Mouse (Mus musculus): ENCODE results near the gene Insr. TPM values are rescaled to one million over a fixed set of nuclear protein-coding genes. Genes with fewer than 3 reads are reported as not detected.
"Not testable (repeated sequence)": the region's sequence is repeated elsewhere in the genome, so short reads cannot be mapped to it uniquely, and the experiment has no call there.

Gene Insr
- polyA plus RNA-seq (2015; fragmentation: Nextera tagmentation; extraction: Ambion mirVana): 41.0 and 41.4 TPM in 2 replicates

DNA sequence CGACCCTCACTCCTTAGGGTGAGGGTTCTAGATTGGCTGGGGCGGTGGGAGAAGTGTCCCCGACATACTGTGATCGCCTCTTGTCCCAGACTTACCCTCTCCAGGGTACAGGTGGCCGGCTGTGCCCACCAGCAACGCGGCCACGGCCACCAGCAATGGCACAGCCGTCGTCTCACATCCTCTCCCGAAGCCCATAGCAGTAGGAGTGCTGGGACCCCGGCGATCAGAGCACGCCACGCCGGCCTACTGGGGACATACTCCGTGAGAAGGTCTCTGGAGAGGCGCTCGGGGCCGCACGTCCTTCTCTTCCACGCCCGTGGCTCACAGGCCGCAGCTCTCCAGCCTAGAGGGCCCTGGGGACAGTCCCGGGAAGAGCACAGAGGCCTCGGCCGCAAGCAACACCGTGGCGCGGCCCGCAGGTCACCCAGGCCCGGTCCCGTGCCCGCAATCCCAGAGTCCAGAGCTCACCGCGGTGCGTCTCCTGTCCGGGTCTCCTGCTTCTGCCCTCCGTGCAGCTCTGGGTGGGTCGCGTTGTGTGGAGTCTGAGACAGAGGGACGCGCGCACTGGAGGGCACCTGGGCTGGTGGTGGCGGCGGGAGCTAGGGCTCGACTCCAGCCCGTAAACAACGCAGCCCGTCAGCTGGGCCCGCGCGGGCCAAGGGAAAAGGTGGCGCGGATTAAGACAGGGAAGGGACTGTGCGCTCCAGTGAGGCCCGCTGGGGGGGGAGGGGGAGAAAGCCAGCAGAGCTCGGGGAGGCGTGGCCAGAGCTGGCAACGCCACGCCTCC lies at the start of gene Insr:
Gene Insr (minus strand): TSS at position 684 of the 787 bp plus-strand sequence.
- H3K27ac ChIP-seq (ENCODE audit: low read length): peak within 1 kb of the TSS; percentile 74
- WGBS: under 1% methylated on average over 60 of the region's 61 CpGs
- ATAC-seq (ENCODE audit: low FRiP score, low TSS enrichment): peak; percentile 95

DNA sequence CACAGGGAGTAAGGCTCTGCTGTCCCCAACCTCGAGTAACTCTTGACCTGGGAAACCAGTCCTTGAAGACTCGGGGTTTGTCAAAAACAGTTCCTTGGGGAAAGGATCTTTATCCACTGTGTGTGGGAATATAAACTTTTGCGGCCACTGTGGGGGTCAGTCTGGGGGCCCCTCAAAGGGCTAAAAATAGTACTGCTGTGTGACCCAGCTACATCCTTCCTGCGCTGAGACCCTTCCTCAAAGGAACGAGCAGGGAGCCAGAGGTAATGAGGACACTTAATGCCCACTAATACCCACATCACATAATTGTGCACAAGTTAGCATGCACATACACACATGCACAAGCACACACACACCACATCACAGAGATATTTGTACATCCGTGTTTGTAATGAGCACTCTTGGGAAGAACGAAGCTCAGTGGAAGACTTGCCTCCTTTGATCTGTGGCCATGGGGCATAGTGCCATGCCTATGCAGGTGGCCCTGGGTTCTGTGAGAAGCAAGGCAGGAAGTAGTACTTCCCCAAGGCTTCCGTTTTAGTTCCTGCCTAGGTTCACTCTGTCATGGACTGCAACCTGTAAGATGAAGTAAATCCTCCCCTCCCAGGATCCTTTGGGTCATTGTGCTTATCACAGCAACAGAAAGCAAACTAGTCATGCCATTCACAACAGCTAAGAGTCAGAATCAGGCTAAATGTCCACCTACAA lies 48.3 kb upstream of the Insr start:
- no peaks in the 10 kb centered on the region for H3K27me3 ChIP-seq (ENCODE audit: insufficient read depth, low read length)
- H3K9me3 ChIP-seq (ENCODE audit: low read length): no peaks in the 10 kb centered on the region
- H3K4me1 ChIP-seq (ENCODE audit: insufficient read depth, low read length): no peaks in the 10 kb centered on the region
- WGBS: 61% methylated on average over 8 of the region's 8 CpGs
- ATAC-seq (ENCODE audit: low FRiP score, low TSS enrichment): no peak
- no peak overlapping the region for H3K27ac ChIP-seq (ENCODE audit: low read length)
- no peak overlapping the region for H3K9ac ChIP-seq (replicated peaks; ENCODE audit: low read length)
- H3K4me3 ChIP-seq (ENCODE audit: low read length): no peak overlapping the region
- no peaks in the 10 kb centered on the region for H3K36me3 ChIP-seq (ENCODE audit: insufficient read depth, low read length)
- H3K4me2 ChIP-seq (replicated peaks; ENCODE audit: low read depth, low read length): no peak overlapping the region

More for the DNA sequence above, at the start of gene Insr:
- peaks cover 21% of the 10 kb centered on the region for H3K4me1 ChIP-seq (ENCODE audit: insufficient read depth, low read length)
- peak within 1 kb of the TSS; percentile 86 for H3K4me2 ChIP-seq (replicated peaks; ENCODE audit: low read depth, low read length)
- peak within 1 kb of the TSS; percentile 95 for H3K4me3 ChIP-seq (ENCODE audit: low read length)
- peaks cover 2% of the 10 kb centered on the region; the same call in 1 of the 2 replicates for H3K36me3 ChIP-seq (ENCODE audit: insufficient read depth, low read length)
- peak within 1 kb of the TSS; percentile 96 for H3K9ac ChIP-seq (replicated peaks; ENCODE audit: low read length)
- no peaks in the 10 kb centered on the region for H3K27me3 ChIP-seq (ENCODE audit: insufficient read depth, low read length)
- no peaks in the 10 kb centered on the region for H3K9me3 ChIP-seq (ENCODE audit: low read length)

DNA sequence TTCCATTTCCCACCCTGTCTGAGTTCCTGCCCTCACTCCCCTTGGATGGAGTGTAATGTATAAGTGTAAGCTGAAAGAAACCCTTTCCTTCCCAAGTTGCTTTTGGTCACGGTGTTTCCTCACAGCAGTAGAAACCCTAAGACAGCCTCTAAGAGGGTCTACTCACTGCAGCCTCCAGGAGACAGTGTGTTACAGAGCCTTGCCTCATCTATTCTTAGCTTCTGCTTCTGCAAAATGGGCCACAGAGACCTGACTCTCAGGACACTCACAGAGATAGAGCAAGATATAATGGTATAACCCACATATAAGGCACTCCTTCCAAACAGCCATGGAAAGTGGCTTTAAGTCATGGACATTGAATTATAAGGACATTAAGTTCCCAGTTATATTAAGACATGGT lies 47.6 kb upstream of the Insr start:
- H3K27ac ChIP-seq (ENCODE audit: low read length): no peak overlapping the region
- no peak overlapping the region for H3K4me3 ChIP-seq (ENCODE audit: low read length)
- no peaks in the 10 kb centered on the region for H3K9me3 ChIP-seq (ENCODE audit: low read length)
- no peak overlapping the region for H3K9ac ChIP-seq (replicated peaks; ENCODE audit: low read length)
- 72% methylated on average over 1 of the region's 1 CpGs for WGBS
- H3K27me3 ChIP-seq (ENCODE audit: insufficient read depth, low read length): no peaks in the 10 kb centered on the region
- no peak for ATAC-seq (ENCODE audit: low FRiP score, low TSS enrichment)
- no peak overlapping the region for H3K4me2 ChIP-seq (replicated peaks; ENCODE audit: low read depth, low read length)
- H3K4me1 ChIP-seq (ENCODE audit: insufficient read depth, low read length): no peaks in the 10 kb centered on the region
- no peaks in the 10 kb centered on the region for H3K36me3 ChIP-seq (ENCODE audit: insufficient read depth, low read length)

DNA sequence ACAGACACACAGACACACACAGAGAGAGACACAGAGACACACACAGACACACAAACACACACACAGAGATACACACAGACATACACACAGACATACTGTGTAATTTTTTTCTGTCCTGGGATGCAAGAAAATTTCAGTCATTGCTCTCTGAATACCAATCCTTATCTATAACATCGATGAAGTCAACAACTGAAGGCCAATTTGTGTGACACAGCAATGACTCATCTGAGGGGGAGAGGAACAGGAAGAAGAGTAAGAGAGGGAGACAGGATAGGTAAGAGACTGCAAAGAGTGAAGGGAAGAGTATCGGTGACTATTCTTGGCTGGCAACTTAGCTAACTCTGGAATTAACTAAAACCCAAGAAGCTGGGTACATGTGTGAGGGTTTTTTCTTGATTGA lies 44.8 kb upstream of the Insr start:
- H3K4me3 ChIP-seq (ENCODE audit: low read length): no peak overlapping the region
- H3K9ac ChIP-seq (replicated peaks; ENCODE audit: low read length): no peak overlapping the region
- no peak overlapping the region for H3K27ac ChIP-seq (ENCODE audit: low read length)
- H3K4me2 ChIP-seq (replicated peaks; ENCODE audit: low read depth, low read length): no peak overlapping the region
- ATAC-seq (ENCODE audit: low FRiP score, low TSS enrichment): no peak
- no peaks in the 10 kb centered on the region for H3K27me3 ChIP-seq (ENCODE audit: insufficient read depth, low read length)
- H3K4me1 ChIP-seq (ENCODE audit: insufficient read depth, low read length): no peaks in the 10 kb centered on the region
- H3K9me3 ChIP-seq (ENCODE audit: low read length): no peaks in the 10 kb centered on the region
- 97% methylated on average over 2 of the region's 2 CpGs for WGBS
- no peaks in the 10 kb centered on the region for H3K36me3 ChIP-seq (ENCODE audit: insufficient read depth, low read length)

GRCm38 (mm10) chr8:3319267-3319666 lies 39.9 kb upstream of the Insr start:
- H3K4me1 ChIP-seq (ENCODE audit: insufficient read depth, low read length); ATAC-seq (ENCODE audit: low FRiP score, low TSS enrichment): not testable (repeated sequence)
- WGBS: 96% methylated on average over 9 of the region's 11 CpGs

DNA sequence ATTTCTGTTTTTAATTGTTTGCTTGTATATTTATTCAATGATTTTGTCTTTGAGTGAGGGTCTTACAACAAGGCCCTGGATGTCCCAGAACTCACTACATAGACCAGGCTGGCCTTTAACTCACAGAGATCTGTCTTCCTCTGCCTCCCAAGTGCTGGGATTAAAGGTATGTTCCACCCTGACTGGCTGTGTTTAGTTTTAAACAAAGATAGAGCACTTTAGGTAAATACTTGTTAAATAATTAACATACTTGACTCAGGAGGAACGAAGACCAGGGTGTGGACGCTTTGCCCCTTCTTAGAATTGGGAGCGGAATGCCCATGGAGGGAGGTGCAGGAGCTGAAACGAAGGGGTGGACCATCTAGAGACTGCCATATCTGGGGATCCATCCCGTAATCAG lies 37.2 kb upstream of the Insr start:
- no peak for ATAC-seq (ENCODE audit: low FRiP score, low TSS enrichment)
- Histone ChIP-seq H3K27me3 (ENCODE audit: insufficient read depth, low read length) (no peaks in the 10 kb centered on the region), H3K36me3 (ENCODE audit: insufficient read depth, low read length) (no peaks in the 10 kb centered on the region), H3K9ac (replicated peaks; ENCODE audit: low read length) (no peak overlapping the region), H3K4me2 (replicated peaks; ENCODE audit: low read depth, low read length) (no peak overlapping the region), H3K4me3 (ENCODE audit: low read length) (no peak overlapping the region), H3K27ac (ENCODE audit: low read length) (no peak overlapping the region), H3K4me1 (ENCODE audit: insufficient read depth, low read length) (no peaks in the 10 kb centered on the region), H3K9me3 (ENCODE audit: low read length) (no peaks in the 10 kb centered on the region)
- WGBS: 85% methylated on average over 5 of the region's 5 CpGs

More at GRCm38 (mm10) chr8:3319267-3319666, 39.9 kb upstream of the Insr start:
- not testable (repeated sequence) for H3K9ac ChIP-seq (replicated peaks; ENCODE audit: low read length); H3K27ac ChIP-seq (ENCODE audit: low read length); H3K36me3 ChIP-seq (ENCODE audit: insufficient read depth, low read length); H3K4me3 ChIP-seq (ENCODE audit: low read length); H3K4me2 ChIP-seq (replicated peaks; ENCODE audit: low read depth, low read length); H3K27me3 ChIP-seq (ENCODE audit: insufficient read depth, low read length); H3K9me3 ChIP-seq (ENCODE audit: low read length)

- H3K36me3 ChIP-seq (ENCODE audit: insufficient read depth, low read length): no peaks in the 10 kb centered on the region
- H3K4me3 ChIP-seq (ENCODE audit: low read length): no peak overlapping the region
- no peak overlapping the region for H3K27ac ChIP-seq (ENCODE audit: low read length)
- no peaks in the 10 kb centered on the region; the same call in 1 of the 2 replicates for H3K9me3 ChIP-seq (ENCODE audit: low read length)
- no peak for ATAC-seq (ENCODE audit: low FRiP score, low TSS enrichment)
- no peaks in the 10 kb centered on the region for H3K4me1 ChIP-seq (ENCODE audit: insufficient read depth, low read length)
- H3K4me2 ChIP-seq (replicated peaks; ENCODE audit: low read depth, low read length): no peak overlapping the region
- H3K9ac ChIP-seq (replicated peaks; ENCODE audit: low read length): no peak overlapping the region
- H3K27me3 ChIP-seq (ENCODE audit: insufficient read depth, low read length): no peaks in the 10 kb centered on the region
- WGBS: 85% methylated on average over 2 of the region's 2 CpGs
Measured at GRCm38 (mm10) chr8:3314345-3314744, 34.9 kb upstream of the Insr start.

- no peak overlapping the region for H3K4me3 ChIP-seq (ENCODE audit: low read length)
- no peaks in the 10 kb centered on the region for H3K4me1 ChIP-seq (ENCODE audit: insufficient read depth, low read length)
- no peaks in the 10 kb centered on the region for H3K36me3 ChIP-seq (ENCODE audit: insufficient read depth, low read length)
- no peak overlapping the region for H3K4me2 ChIP-seq (replicated peaks; ENCODE audit: low read depth, low read length)
- ATAC-seq (ENCODE audit: low FRiP score, low TSS enrichment): no peak
- no peaks in the 10 kb centered on the region; the same call in 1 of the 2 replicates for H3K9me3 ChIP-seq (ENCODE audit: low read length)
- H3K27ac ChIP-seq (ENCODE audit: low read length): no peak overlapping the region
- H3K27me3 ChIP-seq (ENCODE audit: insufficient read depth, low read length): no peaks in the 10 kb centered on the region
- H3K9ac ChIP-seq (replicated peaks; ENCODE audit: low read length): no peak overlapping the region
- 63% methylated on average over 3 of the region's 3 CpGs for WGBS
Measured at GRCm38 (mm10) chr8:3313843-3314242, 34.4 kb upstream of the Insr start.

DNA sequence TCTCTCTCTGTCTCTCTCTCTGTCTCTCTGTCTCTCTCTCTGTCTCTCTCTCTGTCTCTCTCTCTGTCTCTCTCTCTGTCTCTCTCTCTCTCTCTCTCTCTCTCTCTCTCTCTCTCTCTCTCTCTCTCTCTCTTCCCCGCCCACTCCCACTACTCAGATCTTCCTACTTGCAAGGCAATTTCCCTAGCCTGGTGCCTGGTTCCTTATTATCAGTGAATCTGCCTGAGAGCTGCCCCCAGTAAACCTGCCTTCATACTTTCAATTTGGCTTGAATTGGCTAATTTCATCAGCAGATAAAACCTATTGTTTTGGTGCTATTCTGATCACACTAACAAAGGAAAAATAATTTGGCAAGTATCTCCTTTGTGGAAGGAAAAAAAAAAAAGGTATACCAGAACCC lies 34.0 kb upstream of the Insr start:
- not testable (repeated sequence) for ATAC-seq (ENCODE audit: low FRiP score, low TSS enrichment); H3K9me3 ChIP-seq (ENCODE audit: low read length); H3K9ac ChIP-seq (replicated peaks; ENCODE audit: low read length); H3K36me3 ChIP-seq (ENCODE audit: insufficient read depth, low read length); H3K4me2 ChIP-seq (replicated peaks; ENCODE audit: low read depth, low read length); H3K4me1 ChIP-seq (ENCODE audit: insufficient read depth, low read length); H3K4me3 ChIP-seq (ENCODE audit: low read length); H3K27ac ChIP-seq (ENCODE audit: low read length); H3K27me3 ChIP-seq (ENCODE audit: insufficient read depth, low read length)
- WGBS: 78% methylated on average over 1 of the region's 1 CpGs

DNA sequence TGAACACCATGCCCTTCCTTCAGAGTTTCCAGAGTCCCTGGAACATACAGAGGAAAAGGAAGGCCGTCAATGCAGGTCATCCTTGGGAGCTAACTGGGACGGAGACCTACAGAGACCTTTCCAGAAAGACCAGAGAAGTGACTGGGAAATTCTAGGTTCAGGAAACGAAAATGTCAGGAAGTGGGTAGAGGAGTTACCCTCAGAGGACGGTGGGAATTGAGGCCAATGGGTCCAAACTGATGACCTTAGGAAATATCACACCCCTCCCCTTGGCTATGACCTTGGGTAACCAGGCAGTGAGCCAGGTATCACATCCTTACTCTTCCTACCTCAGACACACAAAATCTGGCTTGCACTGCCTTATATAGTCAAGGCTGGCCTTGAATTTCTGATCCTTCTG lies 32.1 kb upstream of the Insr start:
- Histone ChIP-seq H3K9ac (replicated peaks; ENCODE audit: low read length) (no peak overlapping the region), H3K27ac (ENCODE audit: low read length) (no peak overlapping the region), H3K27me3 (ENCODE audit: insufficient read depth, low read length) (no peaks in the 10 kb centered on the region), H3K36me3 (ENCODE audit: insufficient read depth, low read length) (no peaks in the 10 kb centered on the region), H3K4me1 (ENCODE audit: insufficient read depth, low read length) (no peaks in the 10 kb centered on the region), H3K4me2 (replicated peaks; ENCODE audit: low read depth, low read length) (no peak overlapping the region), H3K9me3 (ENCODE audit: low read length) (peaks cover 4% of the 10 kb centered on the region; the same call in 1 of the 2 replicates), H3K4me3 (ENCODE audit: low read length) (no peak overlapping the region)
- WGBS: 69% methylated on average over 4 of the region's 4 CpGs
- no peak for ATAC-seq (ENCODE audit: low FRiP score, low TSS enrichment)
